13 mouse cellular contexts compared by ENCODE assay signal in the genomic region with DNA sequence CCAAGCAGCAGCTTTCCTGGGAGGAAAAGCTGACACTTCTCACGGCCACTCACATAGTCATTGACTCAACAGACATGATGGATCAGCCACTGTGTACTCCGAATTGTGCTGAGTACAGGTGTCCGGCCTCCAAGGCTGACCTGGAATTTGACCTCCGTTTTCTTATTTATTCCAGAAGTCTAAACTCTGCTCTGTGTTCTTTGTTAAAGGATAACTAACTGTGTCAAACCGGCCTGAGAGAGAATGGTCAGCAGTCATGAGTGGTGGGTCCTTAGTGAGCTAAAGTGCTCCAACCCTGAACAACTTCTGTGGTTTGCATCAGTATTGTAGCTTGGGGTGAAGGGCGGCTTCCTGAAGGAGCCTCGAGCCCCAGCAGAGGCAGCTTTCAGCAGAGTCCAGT. TPM values are rescaled to one million over a fixed set of nuclear protein-coding genes. Genes with fewer than 3 reads are reported as not detected.
"Had no signal": no experiment of that assay in that cellular context is flagged by ENCODE, and none has a peak within 500 bp of the region (broad histone marks: within the 10 kb centered on the region; RNA-seq: fewer than 3 reads in every experiment).

No protein-coding gene starts in this region.

- H3K27ac ChIP-seq: hindbrain, embryonic 15.5 days; left cerebral cortex, adult 2 months; limb, embryonic 13.5 days; liver, embryonic 14.5 days; midbrain, embryonic 10.5 days; neural tube, embryonic 15.5 days had no signal

- H3K27me3 ChIP-seq: hindbrain, embryonic 15.5 days; limb, embryonic 13.5 days; neural tube, embryonic 15.5 days had no signal

- H3K9me3 ChIP-seq: hindbrain, embryonic 15.5 days; limb, embryonic 13.5 days; midbrain, embryonic 10.5 days; neural tube, embryonic 15.5 days had no signal

- DNase-seq: left cerebral cortex, postnatal 4 days; lung, adult 18-20 months; midbrain, embryonic 14.5 days; spleen, adult 18-20 months; thymus, adult 18-20 months; thymus, postnatal 25 days had no signal

- H3K36me3 ChIP-seq: hindbrain, embryonic 15.5 days; limb, embryonic 13.5 days; midbrain, embryonic 10.5 days; neural tube, embryonic 15.5 days had no signal

- H3K9ac ChIP-seq: hindbrain, embryonic 15.5 days; limb, embryonic 13.5 days; liver, embryonic 14.5 days; neural tube, embryonic 15.5 days had no signal

- H3K4me2 ChIP-seq: hindbrain, embryonic 15.5 days; limb, embryonic 13.5 days; neural tube, embryonic 15.5 days had no signal

- H3K4me3 ChIP-seq: hindbrain, embryonic 15.5 days; left cerebral cortex, adult 2 months; limb, embryonic 13.5 days; midbrain, embryonic 10.5 days; myocyte; neural tube, embryonic 15.5 days had no signal

- H3K4me1 ChIP-seq: hindbrain, embryonic 15.5 days; limb, embryonic 13.5 days; midbrain, embryonic 10.5 days; neural tube, embryonic 15.5 days had no signal

RNA-seq across cellular contexts. Expression of a gene that starts 13.4 kb away (rescaled TPM):
- polyA plus RNA-seq: myocyte had no signal
